ENCODE assay signal across 9 mouse cellular contexts in genomic region chr2:30399191-30400171, GRCm38 (mm10). TPM values are rescaled to one million over a fixed set of nuclear protein-coding genes. Genes with fewer than 3 reads are reported as not detected.
A peak's percentile ranks its signal among the peaks of the same experiment; 100 is the strongest.
DNase-seq lines count a peak whose midpoint lies in the region; ATAC-seq and TF ChIP-seq lines count a peak whose summit lies in the region.
"Had no signal": no experiment of that assay in that cellular context is flagged by ENCODE, and none has a peak within 500 bp of the region (broad histone marks: within the 10 kb centered on the region; RNA-seq: fewer than 3 reads in every experiment).

No protein-coding gene starts in this region.

- H3K36me3 ChIP-seq in kidney, embryonic 15.5 days: peaks cover 85% of the 10 kb centered on the region
- peaks cover 32% of the 10 kb centered on the region for H3K36me3 ChIP-seq in hindbrain, postnatal 0 days (ENCODE audit: insufficient read depth, low read length)
- H3K36me3 ChIP-seq in neural tube, embryonic 13.5 days: peaks cover 82% of the 10 kb centered on the region

- H3K9ac ChIP-seq in kidney, embryonic 15.5 days: no peak overlapping the region
- peak overlapping the region; percentile 6; the same call in 1 of the 2 replicates for H3K9ac ChIP-seq in hindbrain, postnatal 0 days (replicated peaks; ENCODE audit: low read length)
- H3K9ac ChIP-seq in neural tube, embryonic 13.5 days: peak overlapping the region; percentile 60

- H3K4me1 ChIP-seq in kidney, embryonic 15.5 days: no peaks in the 10 kb centered on the region
- no peaks in the 10 kb centered on the region; the same call in 1 of the 2 replicates for H3K4me1 ChIP-seq in hindbrain, postnatal 0 days (ENCODE audit: insufficient read depth, low read length)
- peaks cover 25% of the 10 kb centered on the region for H3K4me1 ChIP-seq in neural tube, embryonic 13.5 days (replicated peaks)

- no peak for DNase-seq in kidney, postnatal 14 days
- peak; percentile 62 to 77 for DNase-seq in cerebellum, postnatal 14 days
- peak; percentile 36 for DNase-seq in hindbrain, postnatal 0 days (ENCODE audit: low spot score)
- DNase-seq in testis, postnatal 10 days (ENCODE audit: low spot score): no peak
- DNase-seq in natural killer cell, adult 2 months (ENCODE audit: low spot score in 2 of 2): no peak

- H3K4me3 ChIP-seq in kidney, embryonic 15.5 days (replicated peaks): no peak overlapping the region
- H3K4me3 ChIP-seq in hindbrain, postnatal 0 days (ENCODE audit: low read length): no peak overlapping the region
- no peak overlapping the region for H3K4me3 ChIP-seq in neural tube, embryonic 13.5 days

- H3K27me3 ChIP-seq in kidney, embryonic 15.5 days: no peaks in the 10 kb centered on the region
- no peaks in the 10 kb centered on the region for H3K27me3 ChIP-seq in hindbrain, postnatal 0 days (ENCODE audit: insufficient read depth, low read length)
- no peaks in the 10 kb centered on the region for H3K27me3 ChIP-seq in neural tube, embryonic 13.5 days

- no peaks in the 10 kb centered on the region for H3K9me3 ChIP-seq in kidney, embryonic 15.5 days (replicated peaks)
- no peaks in the 10 kb centered on the region for H3K9me3 ChIP-seq in hindbrain, postnatal 0 days (ENCODE audit: low read length)
- H3K9me3 ChIP-seq in neural tube, embryonic 13.5 days: no peaks in the 10 kb centered on the region

- no peak overlapping the region for H3K4me2 ChIP-seq in kidney, embryonic 15.5 days
- no peak overlapping the region for H3K4me2 ChIP-seq in hindbrain, postnatal 0 days (ENCODE audit: low read depth, low read length)
- no peak overlapping the region for H3K4me2 ChIP-seq in neural tube, embryonic 13.5 days

- 59% methylated on average over 20 of the region's 20 CpGs for WGBS in kidney, embryonic 15.5 days
- 14% methylated on average over 20 of the region's 20 CpGs for WGBS in hindbrain, postnatal 0 days
- WGBS in neural tube, embryonic 13.5 days: 21% methylated on average over 20 of the region's 20 CpGs

- H3K27ac ChIP-seq in kidney, embryonic 15.5 days: peak overlapping the region; percentile 9; the same call in 1 of the 2 replicates
- peak overlapping the region; percentile 74 for H3K27ac ChIP-seq in hindbrain, postnatal 0 days
- peak overlapping the region; percentile 77 for H3K27ac ChIP-seq in neural tube, embryonic 13.5 days (replicated peaks)
- H3K27ac ChIP-seq: kidney, postnatal 0 days had no signal

- TF ChIP-seq CTCF in hindbrain, postnatal 0 days (IDR thresholded peaks at IDR 0.05; ENCODE audit: low read depth): 0 out of 2 replicates have a peak, but pooled peaks have one; percentile 4

- ATAC-seq in kidney, embryonic 15.5 days (replicated peaks; ENCODE audit: low FRiP score): no peak
- peak; percentile 54; the same call in 1 of the 2 replicates for ATAC-seq in hindbrain, postnatal 0 days
- peak; percentile 68 for ATAC-seq in neural tube, embryonic 13.5 days (ENCODE audit: low read depth)
- no peak for ATAC-seq in CD4-positive, CD25-positive, alpha-beta regulatory T cell, adult 4 months

RNA-seq across cellular contexts. Expression of gene Dolpp1, which starts 7.4 kb away (rescaled TPM):
- 36.9 and 37.7 TPM in 2 replicates for polyA plus RNA-seq in kidney, embryonic 15.5 days (2015; fragmentation: Nextera tagmentation; extraction: Ambion mirVana)
- 119 and 122 TPM in 2 replicates for total RNA-seq in hindbrain, postnatal 0 days (2014; rRNA removed)
- polyA plus RNA-seq in hindbrain, postnatal 0 days (2015; fragmentation: Nextera tagmentation; extraction: Ambion mirVana): 48.2 and 49.4 TPM in 2 replicates
- polyA plus RNA-seq in neural tube, embryonic 13.5 days (2015; fragmentation: Nextera tagmentation; extraction: Ambion mirVana): 51.4 and 52.0 TPM in 2 replicates
- polyA plus RNA-seq in CD4-positive, CD25-positive, alpha-beta regulatory T cell, adult 4 months (2017; shearing (Covaris generic)): 10 to 100 TPM; 16.9 to 28.1 TPM

RNA-seq across cellular contexts. Expression of gene Crat, which starts 16.1 kb away (rescaled TPM):
- 27.2 and 30.9 TPM in 2 replicates for polyA plus RNA-seq in kidney, embryonic 15.5 days (2015; fragmentation: Nextera tagmentation; extraction: Ambion mirVana)
- 49.3 and 51.5 TPM in 2 replicates for total RNA-seq in hindbrain, postnatal 0 days (2014; rRNA removed)
- 26.0 and 27.6 TPM in 2 replicates for polyA plus RNA-seq in hindbrain, postnatal 0 days (2015; fragmentation: Nextera tagmentation; extraction: Ambion mirVana)
- polyA plus RNA-seq in neural tube, embryonic 13.5 days (2015; fragmentation: Nextera tagmentation; extraction: Ambion mirVana): 22.2 and 23.0 TPM in 2 replicates
- polyA plus RNA-seq in CD4-positive, CD25-positive, alpha-beta regulatory T cell, adult 4 months (2017; shearing (Covaris generic)): 1 to 10 TPM; 1.1 to 2.2 TPM

RNA-seq across cellular contexts. Expression of gene Ptpa, which starts 16.4 kb away (rescaled TPM):
- 162 and 175 TPM in 2 replicates for polyA plus RNA-seq in kidney, embryonic 15.5 days (2015; fragmentation: Nextera tagmentation; extraction: Ambion mirVana)
- 140 and 156 TPM in 2 replicates for total RNA-seq in hindbrain, postnatal 0 days (2014; rRNA removed)
- 133 and 138 TPM in 2 replicates for polyA plus RNA-seq in hindbrain, postnatal 0 days (2015; fragmentation: Nextera tagmentation; extraction: Ambion mirVana)
- polyA plus RNA-seq in neural tube, embryonic 13.5 days (2015; fragmentation: Nextera tagmentation; extraction: Ambion mirVana): 124 and 126 TPM in 2 replicates
- 10 to 100 TPM; 37.8 to 86.7 TPM for polyA plus RNA-seq in CD4-positive, CD25-positive, alpha-beta regulatory T cell, adult 4 months (2017; shearing (Covaris generic))

RNA-seq across cellular contexts. Expression of gene Miga2, which starts 35.4 kb away (rescaled TPM):
- polyA plus RNA-seq in kidney, embryonic 15.5 days (2015; fragmentation: Nextera tagmentation; extraction: Ambion mirVana): 26.4 and 28.8 TPM in 2 replicates
- 67.6 and 79.9 TPM in 2 replicates for total RNA-seq in hindbrain, postnatal 0 days (2014; rRNA removed)
- 34.4 and 35.3 TPM in 2 replicates for polyA plus RNA-seq in hindbrain, postnatal 0 days (2015; fragmentation: Nextera tagmentation; extraction: Ambion mirVana)
- 26.0 and 26.3 TPM in 2 replicates for polyA plus RNA-seq in neural tube, embryonic 13.5 days (2015; fragmentation: Nextera tagmentation; extraction: Ambion mirVana)
- 1 to 10 TPM; 5.0 to 8.3 TPM for polyA plus RNA-seq in CD4-positive, CD25-positive, alpha-beta regulatory T cell, adult 4 months (2017; shearing (Covaris generic))

RNA-seq across cellular contexts. Expression of gene Sh3glb2, which starts 40.3 kb away (rescaled TPM):
- 74.2 and 87.7 TPM in 2 replicates for polyA plus RNA-seq in kidney, embryonic 15.5 days (2015; fragmentation: Nextera tagmentation; extraction: Ambion mirVana)
- total RNA-seq in hindbrain, postnatal 0 days (2014; rRNA removed): 397 and 410 TPM in 2 replicates
- 171 and 180 TPM in 2 replicates for polyA plus RNA-seq in hindbrain, postnatal 0 days (2015; fragmentation: Nextera tagmentation; extraction: Ambion mirVana)
- 131 and 147 TPM in 2 replicates for polyA plus RNA-seq in neural tube, embryonic 13.5 days (2015; fragmentation: Nextera tagmentation; extraction: Ambion mirVana)
- polyA plus RNA-seq in CD4-positive, CD25-positive, alpha-beta regulatory T cell, adult 4 months (2017; shearing (Covaris generic)): 100 to 1,000 TPM in 1 of 2 experiments, 10 to 100 TPM in 1; 86.1 to 129 TPM

Comparison
In these comparisons a context has a peak if more than half of its experiments do, and no peak if none do; other contexts are left out.
1. ATAC-seq: peak in hindbrain, postnatal 0 days (single experiment) and neural tube, embryonic 13.5 days (single experiment); none in kidney, embryonic 15.5 days (single experiment) and CD4-positive, CD25-positive, alpha-beta regulatory T cell, adult 4 months (single experiment).
2. H3K27ac ChIP-seq: peak in every context shown above with its lines; median percentile 77 in neural tube, embryonic 13.5 days; 74 in hindbrain, postnatal 0 days; 9 in kidney, embryonic 15.5 days.
3. DNase-seq: peak in cerebellum, postnatal 14 days (2 of 2) and hindbrain, postnatal 0 days (single experiment); none in kidney, postnatal 14 days (single experiment), testis, postnatal 10 days (single experiment) and natural killer cell, adult 2 months (0 of 2).